Mouse (Mus musculus): ENCODE data around the gene Tomm40.

Tomm40 gene

GRCm38 (mm10) chr7:19691873-19692865 is 23.1 kb downstream of the Tomm40 start, which contains the start of gene Apoc1:
TSS of gene Apoc1 (minus strand) at chr7:19692660.
- ChIA-PET POLR2A (interaction anchor here in 3 of 4 experiments (0.6 to 19.8 kb wide), 35 partner anchors 7 to 236 kb away, joined by 3 to 415 read pairs (median 5); partner anchors contain the start of genes Apoe (in 3 of the 3), Clptm1 (in 3 of the 3), Apoc4 (in 2 of the 3) and Gm44805 (in 2 of the 3)), CTCF (interaction anchor here in 3 of 4 experiments (0.5 to 4.6 kb wide), 9 partner anchors 9 to 25 kb away, joined by 3 to 36 read pairs (median 3); partner anchors contain the start of gene Tomm40 (in 1 of the 3))

- ChIA-PET CTCF (interaction anchor here (0.6 to 4.6 kb wide), 5 partner anchors 22 to 24 kb away, joined by 3 to 36 read pairs (median 4); partner anchors contain the start of gene Tomm40 (in 1 of the 4)), POLR2A (interaction anchor here in 3 of 4 experiments (0.7 to 19.8 kb wide), 23 partner anchors 8 to 419 kb away, joined by 3 to 415 read pairs (median 6); partner anchors contain the start of genes Apoe (in 3 of the 3), Clptm1 (in 2 of the 3), Tomm40 (in 2 of the 3) and Apoc4 (in 1 of the 3))
Observed at GRCm38 (mm10) chr7:19691434-19691833, 23.8 kb downstream of the Tomm40 start.

- CTCF ChIA-PET: interaction anchor here (0.6 to 4.6 kb wide), 8 partner anchors 10 to 512 kb away, joined by 3 to 36 read pairs (median 4); partner anchors contain the start of gene Tomm40 (in 1 of the 4)
- POLR2A ChIA-PET: interaction anchor here (0.6 to 19.8 kb wide), 30 partner anchors 8 to 418 kb away, joined by 3 to 415 read pairs (median 4); partner anchors contain the start of genes Apoe (in 3 of the 4), Clptm1 (in 2 of the 4), Tomm40 (in 2 of the 4) and Apoc4 (in 1 of the 4)
Observed at GRCm38 (mm10) chr7:19690845-19691244, 24.4 kb downstream of the Tomm40 start.

GRCm38 (mm10) chr7:19688611-19689010 is 26.6 kb downstream of the Tomm40 start:
- ChIA-PET POLR2A (interaction anchor here (0.6 to 19.8 kb wide), 24 partner anchors 6 to 347 kb away, joined by 3 to 415 read pairs (median 5); partner anchors contain the start of genes Apoe (in 3 of the 4), Tomm40 (in 2 of the 4), Apoc4 (in 1 of the 4) and Clasrp (in 1 of the 4)), CTCF (interaction anchor here in 2 of 4 experiments (0.7 to 2.1 kb wide), 3 partner anchors 12 to 24 kb away, joined by 3 to 11 read pairs (median 4); no protein-coding TSS in a partner anchor)

- POLR2A ChIA-PET: interaction anchor here in 2 of 4 experiments (0.7 to 19.8 kb wide), 17 partner anchors 6 to 334 kb away, joined by 3 to 415 read pairs (median 7); partner anchors contain the start of genes Apoe (in 2 of the 2), Tomm40 (in 2 of the 2), Apoc4 (in 1 of the 2) and Clasrp (in 1 of the 2)
Observed at GRCm38 (mm10) chr7:19688101-19688500, 27.1 kb downstream of the Tomm40 start.

GRCm38 (mm10) chr7:19686927-19687583 is 28.2 kb downstream of the Tomm40 start:
- ChIA-PET POLR2A (interaction anchor here (0.6 to 19.8 kb wide), 39 partner anchors 8 to 929 kb away, joined by 3 to 415 read pairs (median 4); partner anchors contain the start of genes Apoe (in 3 of the 4), Clptm1 (in 1 of the 4), Ppp1r37 (in 1 of the 4) and Tomm40 (in 1 of the 4)), CTCF (interaction anchor here in 3 of 4 experiments (0.6 to 0.7 kb wide), 6 partner anchors 18 to 514 kb away, joined by 3 to 8 read pairs (median 3); partner anchors contain the start of gene Exoc3l2 (in 1 of the 3))

More at GRCm38 (mm10) chr7:19688101-19688500, 27.1 kb downstream of the Tomm40 start:
- CTCF ChIA-PET: interaction anchor here in 2 of 4 experiments (0.7 to 2.1 kb wide), 3 partner anchors 13 to 25 kb away, joined by 3 to 11 read pairs (median 4); no protein-coding TSS in a partner anchor

- ChIA-PET POLR2A (interaction anchor here (0.6 to 19.8 kb wide), 17 partner anchors 9 to 177 kb away, joined by 3 to 415 read pairs (median 5); partner anchors contain the start of genes Apoe (in 3 of the 4) and Tomm40 (in 2 of the 4)), CTCF (interaction anchor here in 1 of 4 experiments (0.7 kb wide), 1 partner anchor 30 kb away, joined by 3 read pairs; no protein-coding TSS in a partner anchor)
Observed at GRCm38 (mm10) chr7:19686521-19686920, 28.7 kb downstream of the Tomm40 start.

GRCm38 (mm10) chr7:19685374-19685773 is 29.9 kb downstream of the Tomm40 start:
- POLR2A ChIA-PET: interaction anchor here in 2 of 4 experiments (0.6 to 7.4 kb wide), 13 partner anchors 10 to 195 kb away, joined by 3 to 177 read pairs (median 6); partner anchors contain the start of genes Apoc1 (in 2 of the 2), Apoe (in 2 of the 2) and Tomm40 (in 2 of the 2)
- CTCF ChIA-PET: interaction anchor here in 3 of 4 experiments (0.5 to 2.5 kb wide), 7 partner anchors 11 to 445 kb away, joined by 3 to 16 read pairs (median 5); partner anchors contain the start of gene Apoe (in 1 of the 3)

GRCm38 (mm10) chr7:19683771-19684201 is 31.5 kb downstream of the Tomm40 start:
- CTCF ChIA-PET: interaction anchor here (0.6 to 2.5 kb wide), 7 partner anchors 14 to 273 kb away, joined by 3 to 16 read pairs (median 4); no protein-coding TSS in a partner anchor

GRCm38 (mm10) chr7:19682979-19683378 is 32.3 kb downstream of the Tomm40 start:
- ChIA-PET POLR2A (interaction anchor here in 3 of 4 experiments (0.6 to 7.4 kb wide), 8 partner anchors 13 to 183 kb away, joined by 3 to 177 read pairs (median 4); partner anchors contain the start of genes Apoc1 (in 2 of the 3) and Apoe (in 2 of the 3)), CTCF (interaction anchor here in 2 of 4 experiments (0.6 to 2.2 kb wide), 3 partner anchors 14 to 545 kb away, joined by 5 to 11 read pairs (median 5); no protein-coding TSS in a partner anchor)

More at GRCm38 (mm10) chr7:19683771-19684201, 31.5 kb downstream of the Tomm40 start:
- POLR2A ChIA-PET: interaction anchor here in 3 of 4 experiments (0.6 to 7.4 kb wide), 9 partner anchors 10 to 129 kb away, joined by 3 to 177 read pairs (median 5); partner anchors contain the start of genes Apoc1 (in 2 of the 3) and Apoe (in 2 of the 3)

GRCm38 (mm10) chr7:19681202-19681694 is 34.0 kb downstream of the Tomm40 start, which contains the start of the genes Gm44805 and Apoc4:
TSS of gene Gm44805 (minus strand) at chr7:19681423.
TSS of gene Apoc4 (minus strand) at chr7:19681479.
- POLR2A ChIA-PET: interaction anchor here in 3 of 4 experiments (0.5 to 7.4 kb wide), 11 partner anchors 12 to 678 kb away, joined by 3 to 177 read pairs (median 3); partner anchors contain the start of genes Apoc1 (in 2 of the 3), Apoe (in 2 of the 3) and Clptm1 (in 1 of the 3)
- CTCF ChIA-PET: interaction anchor here in 2 of 4 experiments (1.6 to 2.3 kb wide), 3 partner anchors 12 to 20 kb away, joined by 7 to 11 read pairs (median 10); no protein-coding TSS in a partner anchor

GRCm38 (mm10) chr7:19680702-19681101 is 34.5 kb downstream of the Tomm40 start:
- ChIA-PET POLR2A (interaction anchor here (0.6 to 7.4 kb wide), 9 partner anchors 11 to 678 kb away, joined by 3 to 177 read pairs (median 7); partner anchors contain the start of genes Apoc1 (in 2 of the 4), Apoe (in 2 of the 4) and Tomm40 (in 1 of the 4)), CTCF (interaction anchor here (0.6 to 2.3 kb wide), 6 partner anchors 11 to 135 kb away, joined by 3 to 11 read pairs (median 6); no protein-coding TSS in a partner anchor)

GRCm38 (mm10) chr7:19678901-19679300 is 36.3 kb downstream of the Tomm40 start:
- CTCF ChIA-PET: interaction anchor here in 3 of 4 experiments (0.6 to 2.3 kb wide), 6 partner anchors 10 to 63 kb away, joined by 3 to 10 read pairs (median 6); no protein-coding TSS in a partner anchor
- POLR2A ChIA-PET: interaction anchor here in 2 of 4 experiments (0.7 to 7.4 kb wide), 8 partner anchors 10 to 264 kb away, joined by 3 to 177 read pairs (median 6); partner anchors contain the start of genes Apoc1 (in 2 of the 2) and Apoe (in 2 of the 2)

- CTCF ChIA-PET: interaction anchor here in 3 of 4 experiments (0.9 to 2.3 kb wide), 3 partner anchors 9 kb away, joined by 5 to 16 read pairs (median 13); no protein-coding TSS in a partner anchor
- POLR2A ChIA-PET: interaction anchor here in 3 of 4 experiments (0.6 to 3.0 kb wide), 10 partner anchors 9 to 63 kb away, joined by 3 to 29 read pairs (median 4); partner anchors contain the start of genes Apoe (in 1 of the 3) and Tomm40 (in 1 of the 3)
Observed at GRCm38 (mm10) chr7:19677872-19678271, 37.4 kb downstream of the Tomm40 start, which contains the start of gene Apoc2. TSS of gene Apoc2 (minus strand) at chr7:19677941.

GRCm38 (mm10) chr7:19676662-19677061 is 38.6 kb downstream of the Tomm40 start:
- ChIA-PET POLR2A (interaction anchor here in 3 of 4 experiments (0.9 to 5.0 kb wide), 12 partner anchors 7 to 65 kb away, joined by 3 to 39 read pairs (median 4); partner anchors contain the start of genes Apoe (in 2 of the 3) and Clptm1 (in 2 of the 3)), CTCF (interaction anchor here (0.6 to 2.3 kb wide), 5 partner anchors 7 to 465 kb away, joined by 3 to 16 read pairs (median 6); no protein-coding TSS in a partner anchor)

All from embryonic stem cell, embryonic (primary cell).